Mouse (Mus musculus) intestine, embryonic 16.5 days (tissue): ENCODE measurements at regions not wholly inside any gene's neighbourhood (a gene's known extent, or its start where the extent isn't known, plus 50 kb on each side); places are given as distances from the start of the nearest gene placed in this dataset.
A peak's percentile ranks its signal among the peaks of the same experiment; 100 is the strongest.

Experiments used
- ATAC-seq: fragments of 200-750 bp; cut with Nextera tagmentation; 2 replicates; pipeline ENCODE4 v1.8.0; 2017; ENCODE audit warnings: moderate TSS enrichment, moderate library complexity
- H3K27ac ChIP-seq: fragments of 300-500 bp; sonication (generic); 2 replicates; pipeline ENCODE4 v1.5.1; 2014; ENCODE audit warnings: mild to moderate bottlenecking, low read length
- H3K27me3 ChIP-seq: fragments of 300-500 bp; sonication (generic); replicated peaks from 2 replicates; pipeline ENCODE4 v1.6.1; 2014; ENCODE audit warnings: low read length, control low read depth, mixed read lengths; ENCODE audit not compliant: control insufficient read depth, insufficient read depth
- H3K36me3 ChIP-seq: fragments of 300-500 bp; sonication (generic); 2 replicates; pipeline ENCODE4 v1.6.1; 2014; ENCODE audit warnings: low read length, control low read depth; ENCODE audit not compliant: control insufficient read depth, insufficient read depth
- H3K4me1 ChIP-seq: fragments of 300-500 bp; sonication (generic); 2 replicates; pipeline ENCODE4 v1.6.1; 2014; ENCODE audit warnings: low read length, control low read depth, mixed read lengths; ENCODE audit not compliant: control insufficient read depth, insufficient read depth
- H3K4me2 ChIP-seq: fragments of 300-500 bp; sonication (generic); 2 replicates; pipeline ENCODE4 v1.6.1; 2014; ENCODE audit warnings: low read depth, low read length, control low read depth
- H3K4me3 ChIP-seq: fragments of 300-500 bp; sonication (generic); 2 replicates; pipeline ENCODE4 v1.5.1; 2014; ENCODE audit warnings: mild to moderate bottlenecking, low read length
- H3K9ac ChIP-seq: fragments of 300-500 bp; sonication (generic); 2 replicates; pipeline ENCODE4 v1.6.1; 2014; ENCODE audit warnings: low read depth, low read length
- H3K9me3 ChIP-seq: fragments of 300-500 bp; sonication (generic); 2 replicates; pipeline ENCODE4 v1.6.1; 2016; ENCODE audit warnings: low read length, control low read depth; ENCODE audit not compliant: control insufficient read depth
- WGBS: fragments of 180-500 bp; shearing (Covaris S2); extraction: QIAGEN DNeasy Blood & Tissue Kit; methylation state at CpG from one replicate; pipeline ENCODE4 v1.1.7; 2014; 5-methylcytosine and 5-hydroxymethylcytosine counted together

GRCm38 (mm10) chr4:131483958-131484605, 354.0 kb downstream of the Ptpru start:
- H3K27ac ChIP-seq: peak overlapping the region; percentile 42
- H3K4me1 ChIP-seq: peaks cover 11% of the 10 kb centered on the region
- no peak overlapping the region for H3K4me3 ChIP-seq
- no peaks in the 10 kb centered on the region for H3K9me3 ChIP-seq
- H3K9ac ChIP-seq: no peak overlapping the region
- no peaks in the 10 kb centered on the region for H3K36me3 ChIP-seq
- ATAC-seq: peak; percentile 39; the same call in 1 of the 2 replicates
- 18% methylated on average over 15 of the region's 15 CpGs for WGBS
- H3K4me2 ChIP-seq: no peak overlapping the region
- no peaks in the 10 kb centered on the region; the same call in 1 of the 2 replicates for H3K27me3 ChIP-seq

DNA sequence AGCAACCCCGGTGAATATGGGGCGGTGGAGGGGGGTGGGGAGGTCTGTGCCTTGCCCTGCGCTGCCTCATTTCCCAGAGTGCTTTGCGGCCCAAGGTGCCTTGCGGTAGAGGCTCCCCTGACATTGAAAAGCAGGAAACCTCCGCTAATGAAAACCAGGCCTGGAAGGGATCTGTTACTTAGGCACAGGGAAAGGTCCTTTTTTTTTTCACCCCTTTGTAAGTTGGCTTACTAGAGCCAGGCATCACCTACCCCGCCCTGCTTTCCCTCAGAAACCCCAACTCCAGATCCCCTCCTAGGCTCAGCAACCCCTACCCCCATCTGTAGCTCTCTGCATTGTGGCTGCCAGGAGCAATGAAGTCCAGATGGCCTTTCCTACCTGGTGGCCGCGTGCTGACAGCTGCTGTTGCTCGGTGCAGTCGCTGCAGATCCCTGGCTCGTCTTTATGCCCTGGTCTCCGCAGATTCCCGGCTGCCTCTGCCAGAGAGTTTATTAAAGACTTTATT, 353.4 kb downstream of the Ptpru start:
- ATAC-seq: peak; percentile 43; the same call in 1 of the 2 replicates
- 28% methylated on average over 14 of the region's 14 CpGs for WGBS
- H3K36me3 ChIP-seq: no peaks in the 10 kb centered on the region
- H3K27me3 ChIP-seq: no peaks in the 10 kb centered on the region
- peak overlapping the region; percentile 42 for H3K27ac ChIP-seq
- no peak overlapping the region for H3K4me2 ChIP-seq
- H3K9ac ChIP-seq: no peak overlapping the region
- H3K4me3 ChIP-seq: no peak overlapping the region
- peaks cover 11% of the 10 kb centered on the region for H3K4me1 ChIP-seq
- no peaks in the 10 kb centered on the region for H3K9me3 ChIP-seq

- H3K36me3 ChIP-seq: no peaks in the 10 kb centered on the region
- H3K9me3 ChIP-seq: no peaks in the 10 kb centered on the region
- H3K27me3 ChIP-seq: no peaks in the 10 kb centered on the region
- no peak overlapping the region for H3K4me2 ChIP-seq
- WGBS: 65% methylated on average over 13 of the region's 13 CpGs
- H3K4me1 ChIP-seq: peaks cover 11% of the 10 kb centered on the region
- no peak overlapping the region for H3K9ac ChIP-seq
- no peak overlapping the region for H3K4me3 ChIP-seq
- ATAC-seq: no peak
- peak overlapping the region; percentile 42 for H3K27ac ChIP-seq
These were observed 352.8 kb downstream of the Ptpru start for GRCm38 (mm10) chr4:131485126-131485825.

- Histone ChIP-seq H3K36me3 (no peaks in the 10 kb centered on the region), H3K27ac (no peak overlapping the region), H3K9me3 (no peaks in the 10 kb centered on the region), H3K4me1 (peaks cover 11% of the 10 kb centered on the region), H3K27me3 (no peaks in the 10 kb centered on the region), H3K9ac (no peak overlapping the region), H3K4me3 (no peak overlapping the region), H3K4me2 (no peak overlapping the region)
- ATAC-seq: peak; percentile 58
- WGBS: 9% methylated on average over 4 of the region's 4 CpGs
These were observed 351.3 kb downstream of the Ptpru start for GRCm38 (mm10) chr4:131486821-131487220.

DNA sequence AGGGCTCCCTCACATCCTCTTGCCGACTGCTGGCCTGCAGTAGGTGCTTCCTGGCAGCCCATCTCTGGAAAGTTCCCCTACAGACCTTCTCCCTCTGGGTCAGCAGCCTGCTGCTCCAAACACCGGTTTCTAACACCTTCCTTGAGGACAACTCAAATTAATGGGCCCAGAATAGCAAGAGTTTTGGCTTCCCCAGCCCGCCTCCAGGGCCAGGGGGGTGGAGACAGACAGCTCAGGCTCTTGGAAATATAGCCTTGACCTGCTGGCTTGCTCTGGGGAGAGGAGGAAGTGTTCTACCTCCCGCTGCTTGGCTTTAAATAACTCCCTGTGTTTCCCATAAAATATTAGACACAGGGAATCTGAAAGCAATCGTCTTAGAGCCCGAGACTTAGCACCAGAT, 349.8 kb downstream of the Ptpru start:
- Histone ChIP-seq H3K4me1 (peaks cover 11% of the 10 kb centered on the region), H3K27ac (no peak overlapping the region), H3K4me3 (no peak overlapping the region), H3K4me2 (no peak overlapping the region), H3K27me3 (no peaks in the 10 kb centered on the region), H3K36me3 (no peaks in the 10 kb centered on the region), H3K9ac (no peak overlapping the region), H3K9me3 (no peaks in the 10 kb centered on the region)
- no peak for ATAC-seq
- 35% methylated on average over 6 of the region's 6 CpGs for WGBS

DNA sequence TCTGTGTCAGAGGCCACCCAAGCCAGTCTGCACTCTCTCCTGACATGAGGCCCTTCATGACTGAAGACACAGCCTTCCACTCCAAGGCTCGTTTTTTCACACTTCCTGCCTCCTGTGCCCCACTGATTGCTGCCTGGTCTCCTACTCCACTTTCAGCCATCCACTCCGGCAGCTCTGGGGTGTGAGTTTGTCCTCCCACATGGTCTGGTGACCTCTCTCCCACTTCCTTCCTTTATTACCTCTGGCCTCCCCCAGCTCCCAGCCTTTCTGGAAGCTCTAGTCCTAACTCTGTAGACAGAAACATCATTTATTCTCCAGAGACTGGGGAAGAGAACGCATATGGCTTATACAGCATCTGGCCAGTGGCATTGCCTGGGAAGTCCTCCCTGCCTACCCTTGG, 349.0 kb downstream of the Ptpru start:
- ATAC-seq: no peak
- Histone ChIP-seq H3K27ac (no peak overlapping the region), H3K36me3 (no peaks in the 10 kb centered on the region), H3K4me3 (no peak overlapping the region), H3K4me2 (no peak overlapping the region), H3K9me3 (no peaks in the 10 kb centered on the region), H3K4me1 (peaks cover 9% of the 10 kb centered on the region), H3K9ac (no peak overlapping the region), H3K27me3 (no peaks in the 10 kb centered on the region)
- WGBS: 40% methylated on average over 3 of the region's 3 CpGs

DNA sequence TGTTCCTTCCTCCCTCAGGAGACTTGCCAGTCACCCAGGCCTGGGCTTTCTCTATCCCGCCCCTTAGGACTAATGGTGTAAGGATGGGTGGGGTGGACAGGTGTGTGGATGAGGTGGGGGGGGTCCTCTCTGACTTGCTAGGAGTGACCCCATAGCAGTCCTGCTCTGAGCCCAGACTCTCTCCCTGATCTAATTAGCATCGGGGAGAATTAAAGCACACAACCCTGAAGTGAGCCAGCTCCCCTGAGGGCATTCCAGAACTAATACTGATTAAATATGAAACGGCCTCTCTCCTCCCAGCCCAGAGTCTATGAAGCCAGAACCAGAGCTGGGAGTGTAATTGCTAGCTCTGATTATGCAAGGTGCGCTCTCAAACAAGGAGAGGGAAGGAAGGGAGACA, 346.1 kb downstream of the Ptpru start:
- no peak for ATAC-seq
- WGBS: 46% methylated on average over 4 of the region's 4 CpGs
- Histone ChIP-seq H3K27me3 (no peaks in the 10 kb centered on the region), H3K9ac (no peak overlapping the region), H3K4me2 (no peak overlapping the region), H3K4me3 (no peak overlapping the region), H3K9me3 (no peaks in the 10 kb centered on the region), H3K36me3 (no peaks in the 10 kb centered on the region), H3K4me1 (no peaks in the 10 kb centered on the region), H3K27ac (no peak overlapping the region)

DNA sequence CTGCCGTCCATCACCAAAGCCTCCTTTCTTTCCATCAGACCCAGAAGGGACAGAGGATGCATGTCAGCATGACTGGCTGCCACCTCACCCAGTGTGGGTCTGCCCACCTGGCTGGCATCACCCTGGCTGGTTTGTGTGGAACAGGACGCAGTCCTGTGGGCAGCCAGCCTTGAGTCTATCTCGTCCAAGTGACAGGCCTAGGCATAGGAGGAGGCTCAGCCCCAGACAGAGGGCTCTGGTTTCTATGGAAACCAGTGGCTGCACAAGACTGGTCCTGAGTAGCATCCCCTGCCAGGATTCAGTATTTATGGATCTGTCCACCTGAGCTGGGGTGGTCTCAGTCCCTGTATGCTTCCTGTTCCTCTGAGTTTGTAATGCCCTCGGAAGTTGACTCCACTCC, 344.4 kb downstream of the Ptpru start:
- WGBS: 58% methylated on average over 4 of the region's 4 CpGs

GRCm38 (mm10) chr4:131496900-131497299, 341.2 kb downstream of the Ptpru start:
- H3K4me3 ChIP-seq: no peak overlapping the region
- no peaks in the 10 kb centered on the region for H3K27me3 ChIP-seq
- H3K9ac ChIP-seq: no peak overlapping the region
- no peaks in the 10 kb centered on the region for H3K36me3 ChIP-seq
- H3K4me1 ChIP-seq: no peaks in the 10 kb centered on the region
- 48% methylated on average over 5 of the region's 5 CpGs for WGBS
- no peak overlapping the region for H3K27ac ChIP-seq
- H3K4me2 ChIP-seq: no peak overlapping the region
- ATAC-seq: no peak
- no peaks in the 10 kb centered on the region for H3K9me3 ChIP-seq

More for the DNA sequence above, 344.4 kb downstream of the Ptpru start:
- Histone ChIP-seq H3K9ac (no peak overlapping the region), H3K9me3 (no peaks in the 10 kb centered on the region), H3K36me3 (no peaks in the 10 kb centered on the region), H3K27ac (no peak overlapping the region), H3K4me2 (no peak overlapping the region), H3K4me1 (no peaks in the 10 kb centered on the region), H3K4me3 (no peak overlapping the region), H3K27me3 (no peaks in the 10 kb centered on the region)
- ATAC-seq: no peak
